Mouse (Mus musculus): Measurements from ENCODE around the gene Sh3d21.

GRCm38 (mm10) chr4:126163067-126163659, at the start of gene Sh3d21:
- TF ChIP-seq CTCF (IDR thresholded peaks at IDR 0.05; ENCODE audit: low read depth): no peak
- no peak for TF ChIP-seq EP300 (optimal IDR thresholded peaks at IDR 0.05)

Data from stomach, postnatal 0 days (tissue).